18 mouse cellular contexts compared by ENCODE assay signal in the genomic region with DNA sequence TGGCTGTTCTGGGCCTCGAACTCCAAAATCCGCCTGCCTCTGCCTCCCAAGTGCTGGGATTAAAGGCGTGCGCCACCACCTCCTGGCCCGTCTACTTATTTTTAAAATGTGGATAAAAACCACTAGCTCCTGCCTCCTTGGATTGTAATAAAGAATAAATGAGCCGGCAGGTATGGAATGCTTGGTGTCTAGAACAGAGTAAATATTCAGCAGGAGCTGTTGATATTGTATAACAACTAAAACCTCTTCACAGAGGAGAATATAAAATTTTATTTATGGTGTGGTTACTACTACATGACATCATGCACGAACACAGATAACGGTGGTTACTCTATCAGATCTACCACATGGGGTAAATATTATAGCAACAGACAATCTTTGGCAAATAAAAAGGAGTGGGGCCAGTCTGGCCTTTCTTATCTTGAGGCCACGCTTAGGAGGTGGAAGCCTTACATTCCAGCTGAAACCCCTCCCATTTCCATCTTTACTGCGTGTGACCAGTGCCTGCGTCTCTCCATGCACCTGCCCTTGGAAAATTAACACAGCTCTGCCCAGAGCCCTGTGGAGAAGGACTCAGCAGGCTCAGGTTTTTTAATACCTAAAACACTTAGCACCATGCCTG. TPM values are rescaled to one million over a fixed set of nuclear protein-coding genes. Genes with fewer than 3 reads are reported as not detected.
DNase-seq lines count a peak whose midpoint lies in the region; ATAC-seq and TF ChIP-seq lines count a peak whose summit lies in the region.
"Had no signal": no experiment of that assay in that cellular context is flagged by ENCODE, and none has a peak within 500 bp of the region (broad histone marks: within the 10 kb centered on the region; RNA-seq: fewer than 3 reads in every experiment).

No protein-coding gene starts in this region.

- WGBS in forebrain, embryonic 10.5 days, result 85% methylated on average over 11 of the region's 11 CpGs
- 83% methylated on average over 11 of the region's 11 CpGs for WGBS in forebrain, embryonic 14.5 days
- WGBS in lung, postnatal 0 days, result 34% methylated on average over 11 of the region's 11 CpGs
- WGBS in liver, embryonic 13.5 days (ENCODE audit: insufficient replicate concordance), result 47% methylated on average over 11 of the region's 11 CpGs
- 41% methylated on average over 11 of the region's 11 CpGs for whole genome bisulfite sequencing in stomach, postnatal 0 days

- H3K27me3 ChIP-seq in forebrain, embryonic 10.5 days (ENCODE audit: poor library complexity, severe bottlenecking), result no peaks in the 10 kb centered on the region
- no peaks in the 10 kb centered on the region for H3K27me3 ChIP-seq in forebrain, embryonic 14.5 days (replicated peaks; ENCODE audit: control insufficient read depth, insufficient read depth, low read length)
- H3K27me3 ChIP-seq in lung, postnatal 0 days (replicated peaks; ENCODE audit: insufficient read depth, low read length), result no peaks in the 10 kb centered on the region
- peaks cover 26% of the 10 kb centered on the region; the same call in 1 of the 2 replicates for H3K27me3 ChIP-seq in liver, embryonic 13.5 days
- no peaks in the 10 kb centered on the region for H3K27me3 ChIP-seq in stomach, postnatal 0 days (ENCODE audit: control insufficient read depth, insufficient read depth, low read length)
- H3K27me3 ChIP-seq: embryonic facial prominence, embryonic 12.5 days had no signal

- H3K27ac ChIP-seq in forebrain, embryonic 10.5 days, result peak overlapping the region; percentile 65; the same call in 1 of the 2 replicates
- no peak overlapping the region for H3K27ac ChIP-seq in forebrain, embryonic 14.5 days (ENCODE audit: low read depth, low read length)
- H3K27ac ChIP-seq in lung, postnatal 0 days (ENCODE audit: low read length), result no peak overlapping the region
- no peak overlapping the region for H3K27ac ChIP-seq in liver, embryonic 13.5 days
- no peak overlapping the region for H3K27ac ChIP-seq in stomach, postnatal 0 days (replicated peaks)
- H3K27ac ChIP-seq: embryonic facial prominence, embryonic 12.5 days; hindbrain, embryonic 14.5 days had no signal

- ATAC-seq in forebrain, embryonic 14.5 days, result no peak
- peak; percentile 91 for ATAC-seq in lung, postnatal 0 days
- peak; percentile 54; the same call in 1 of the 2 replicates for ATAC-seq in liver, embryonic 13.5 days (ENCODE audit: low read depth)
- ATAC-seq in stomach, postnatal 0 days (ENCODE audit: low FRiP score, low TSS enrichment), result peak; percentile 68

- no peak overlapping the region for H3K4me3 ChIP-seq in forebrain, embryonic 10.5 days
- H3K4me3 ChIP-seq in forebrain, embryonic 14.5 days (ENCODE audit: low read depth, low read length), result no peak overlapping the region
- H3K4me3 ChIP-seq in lung, postnatal 0 days (ENCODE audit: low read depth, low read length), result no peak overlapping the region
- no peak overlapping the region for H3K4me3 ChIP-seq in liver, embryonic 13.5 days (replicated peaks)
- H3K4me3 ChIP-seq in stomach, postnatal 0 days (ENCODE audit: low read depth, low read length), result no peak overlapping the region
- H3K4me3 ChIP-seq: embryonic facial prominence, embryonic 12.5 days had no signal

- peak; percentile 22; the same call in 1 of the 2 replicates for TF ChIP-seq EP300 in lung, postnatal 0 days (IDR thresholded peaks at IDR 0.05)
- TF ChIP-seq EP300 in stomach, postnatal 0 days (optimal IDR thresholded peaks at IDR 0.05), result no peak

- H3K4me2 ChIP-seq in forebrain, embryonic 14.5 days (ENCODE audit: low read length), result no peak overlapping the region
- no peak overlapping the region for H3K4me2 ChIP-seq in lung, postnatal 0 days (replicated peaks; ENCODE audit: low read depth, low read length)
- no peak overlapping the region for H3K4me2 ChIP-seq in liver, embryonic 13.5 days
- no peak overlapping the region for H3K4me2 ChIP-seq in stomach, postnatal 0 days (replicated peaks; ENCODE audit: low read depth)
- H3K4me2 ChIP-seq: embryonic facial prominence, embryonic 12.5 days; hindbrain, embryonic 14.5 days had no signal

- TF ChIP-seq CTCF in lung, postnatal 0 days (IDR thresholded peaks at IDR 0.05), result no peak
- no peak for TF ChIP-seq CTCF in stomach, postnatal 0 days (IDR thresholded peaks at IDR 0.05; ENCODE audit: low read depth)

- H3K36me3 ChIP-seq in forebrain, embryonic 10.5 days (replicated peaks), result no peaks in the 10 kb centered on the region
- H3K36me3 ChIP-seq in forebrain, embryonic 14.5 days (ENCODE audit: control insufficient read depth, insufficient read depth, low read length), result no peaks in the 10 kb centered on the region
- H3K36me3 ChIP-seq in lung, postnatal 0 days (ENCODE audit: insufficient read depth, low read length), result no peaks in the 10 kb centered on the region
- no peaks in the 10 kb centered on the region for H3K36me3 ChIP-seq in liver, embryonic 13.5 days
- H3K36me3 ChIP-seq in stomach, postnatal 0 days (ENCODE audit: control insufficient read depth, insufficient read depth, low read length), result no peaks in the 10 kb centered on the region
- H3K36me3 ChIP-seq: embryonic facial prominence, embryonic 12.5 days had no signal

- no peak for DNase-seq in forebrain, embryonic 10.5 days (ENCODE audit: extremely low spot score, low spot score)
- no peak for DNase-seq in forebrain, embryonic 14.5 days (ENCODE audit: low spot score)
- peak; percentile 44 for DNase-seq in lung, postnatal 0 days (ENCODE audit: low spot score)
- DNase-seq in lung, postnatal 14 days, result no peak
- no peak for DNase-seq in liver, embryonic 13.5 days
- peak; percentile 43 for DNase-seq in stomach, postnatal 0 days (ENCODE audit: low spot score)
- no peak for DNase-seq in thymus, adult 18-20 months
- no peak for DNase-seq in layer of hippocampus, postnatal 25 days (ENCODE audit: extremely low spot score in 1 of 2, low spot score in 1 of 2)
- DNase-seq: adrenal gland, postnatal 14 days; cerebellum, postnatal 36 days; kidney, postnatal 10 days; layer of hippocampus, adult 9-11 months; right cerebral cortex, postnatal 14 days; thymus, postnatal 25 days had no signal

- no peak overlapping the region for H3K9ac ChIP-seq in forebrain, embryonic 14.5 days (ENCODE audit: low read length)
- H3K9ac ChIP-seq in lung, postnatal 0 days (replicated peaks; ENCODE audit: low read depth), result no peak overlapping the region
- H3K9ac ChIP-seq in liver, embryonic 13.5 days, result no peak overlapping the region
- H3K9ac ChIP-seq in stomach, postnatal 0 days (ENCODE audit: low read length), result no peak overlapping the region
- H3K9ac ChIP-seq: embryonic facial prominence, embryonic 12.5 days; hindbrain, embryonic 14.5 days had no signal

- H3K4me1 ChIP-seq in forebrain, embryonic 10.5 days, result peaks cover 47% of the 10 kb centered on the region
- peaks cover 15% of the 10 kb centered on the region for H3K4me1 ChIP-seq in forebrain, embryonic 14.5 days (ENCODE audit: control insufficient read depth, insufficient read depth, low read length)
- H3K4me1 ChIP-seq in lung, postnatal 0 days (ENCODE audit: insufficient read depth, low read depth, low read length), result no peaks in the 10 kb centered on the region
- peaks cover 28% of the 10 kb centered on the region for H3K4me1 ChIP-seq in liver, embryonic 13.5 days (replicated peaks)
- H3K4me1 ChIP-seq in stomach, postnatal 0 days (replicated peaks; ENCODE audit: control insufficient read depth, insufficient read depth), result no peaks in the 10 kb centered on the region

- no peaks in the 10 kb centered on the region for H3K9me3 ChIP-seq in forebrain, embryonic 10.5 days
- H3K9me3 ChIP-seq in forebrain, embryonic 14.5 days (replicated peaks; ENCODE audit: control insufficient read depth, low read length), result no peaks in the 10 kb centered on the region
- no peaks in the 10 kb centered on the region for H3K9me3 ChIP-seq in lung, postnatal 0 days (ENCODE audit: low read length)
- H3K9me3 ChIP-seq in liver, embryonic 13.5 days (replicated peaks), result no peaks in the 10 kb centered on the region
- no peaks in the 10 kb centered on the region for H3K9me3 ChIP-seq in stomach, postnatal 0 days (ENCODE audit: control insufficient read depth, low read length)
- H3K9me3 ChIP-seq: embryonic facial prominence, embryonic 12.5 days had no signal

RNA-seq across cellular contexts. Expression of gene Gpx7, which starts 21.1 kb away (rescaled TPM):
- 30.5 and 34.8 TPM in 2 replicates for polyA plus RNA-seq in forebrain, embryonic 10.5 days (2016; fragmentation: Nextera tagmentation; extraction: Ambion mirVana)
- polyA plus RNA-seq in forebrain, embryonic 14.5 days (2014; fragmentation: Nextera tagmentation; extraction: Ambion mirVana), result 26.9 and 28.9 TPM in 2 replicates
- 68.5 and 70.3 TPM in 2 replicates for polyA plus RNA-seq in lung, postnatal 0 days (2015; fragmentation: Nextera tagmentation; extraction: Ambion mirVana)
- 10.4 and 12.4 TPM in 2 replicates for polyA plus RNA-seq in liver, embryonic 13.5 days (2015; fragmentation: Nextera tagmentation; extraction: Ambion mirVana)
- polyA plus RNA-seq in stomach, postnatal 0 days (2015; fragmentation: Nextera tagmentation; extraction: Ambion mirVana), result 34.5 and 35.5 TPM in 2 replicates
- 1 to 10 TPM; 4.7 to 7.0 TPM for total RNA-seq in layer of hippocampus, postnatal 25 days (2021)

RNA-seq across cellular contexts. Expression of gene Tut4, which starts 31.4 kb away (rescaled TPM):
- polyA plus RNA-seq in forebrain, embryonic 10.5 days (2016; fragmentation: Nextera tagmentation; extraction: Ambion mirVana), result 83.3 and 85.1 TPM in 2 replicates
- 40.7 and 46.4 TPM in 2 replicates for polyA plus RNA-seq in forebrain, embryonic 14.5 days (2014; fragmentation: Nextera tagmentation; extraction: Ambion mirVana)
- 40.5 and 43.0 TPM in 2 replicates for polyA plus RNA-seq in lung, postnatal 0 days (2015; fragmentation: Nextera tagmentation; extraction: Ambion mirVana)
- 19.2 and 23.1 TPM in 2 replicates for polyA plus RNA-seq in liver, embryonic 13.5 days (2015; fragmentation: Nextera tagmentation; extraction: Ambion mirVana)
- polyA plus RNA-seq in stomach, postnatal 0 days (2015; fragmentation: Nextera tagmentation; extraction: Ambion mirVana), result 29.4 and 33.8 TPM in 2 replicates
- total RNA-seq in layer of hippocampus, postnatal 25 days (2021), result 10 to 100 TPM; 28.0 to 42.2 TPM

RNA-seq across cellular contexts. Expression of gene Shisal2a, which starts 44.7 kb away (rescaled TPM):
- polyA plus RNA-seq in forebrain, embryonic 10.5 days (2016; fragmentation: Nextera tagmentation; extraction: Ambion mirVana), result 1.7 and 1.8 TPM in 2 replicates
- 2.7 and 3.6 TPM in 2 replicates for polyA plus RNA-seq in forebrain, embryonic 14.5 days (2014; fragmentation: Nextera tagmentation; extraction: Ambion mirVana)
- 0.83 and 1.1 TPM in 2 replicates for polyA plus RNA-seq in lung, postnatal 0 days (2015; fragmentation: Nextera tagmentation; extraction: Ambion mirVana)
- polyA plus RNA-seq in liver, embryonic 13.5 days (2015; fragmentation: Nextera tagmentation; extraction: Ambion mirVana), result 0.20 and 0.53 TPM in 2 replicates
- 4.5 and 4.9 TPM in 2 replicates for polyA plus RNA-seq in stomach, postnatal 0 days (2015; fragmentation: Nextera tagmentation; extraction: Ambion mirVana)
- not detected for total RNA-seq in layer of hippocampus, postnatal 25 days (2021)
- total RNA-seq: left cerebral cortex, postnatal 36 days; neutrophil, adult 5-6 weeks had no signal

Comparison
In these comparisons a context has a peak if more than half of its experiments do, and no peak if none do; other contexts are left out.
1. DNase-seq: peak in lung, postnatal 0 days (single experiment) and stomach, postnatal 0 days (single experiment); none in forebrain, embryonic 10.5 days (single experiment), forebrain, embryonic 14.5 days (single experiment), lung, postnatal 14 days (single experiment), liver, embryonic 13.5 days (single experiment), thymus, adult 18-20 months (0 of 2) and layer of hippocampus, postnatal 25 days (0 of 2).